Mouse (Mus musculus): ENCODE results near the gene Crk.

DNA sequence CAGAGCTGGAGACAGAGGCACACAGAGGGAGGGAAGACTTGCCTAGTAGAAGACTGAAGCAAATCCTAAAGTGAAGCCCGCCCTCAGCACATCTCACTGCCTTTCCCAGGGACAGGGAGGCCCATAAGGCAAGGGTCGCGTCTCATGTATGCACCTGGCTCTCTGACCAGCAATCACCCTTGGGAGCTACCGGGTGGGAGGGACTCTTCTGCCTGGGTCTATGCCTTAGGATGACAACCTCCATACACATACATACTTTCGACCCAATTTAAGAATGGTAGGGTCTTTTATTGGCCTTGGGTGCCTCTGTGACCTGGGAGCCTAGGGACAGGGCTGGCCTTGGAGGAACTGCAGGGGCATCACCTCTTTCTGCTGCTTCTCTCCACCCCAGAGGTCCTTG, 5.6 kb upstream of the Crk start:
- TF ChIP-seq RAD21 (IDR thresholded peaks at IDR 0.05; ENCODE audit: low read depth, low read length), result no peak
- TF ChIP-seq POLR2A (IDR thresholded peaks at IDR 0.05; ENCODE audit: low read depth, low read length), result no peak
- TF ChIP-seq GABPA (IDR thresholded peaks at IDR 0.05; ENCODE audit: insufficient replicate concordance, low read depth, low read length), result no peak
- TF ChIP-seq ETS1 (conservative IDR thresholded peaks at IDR 0.05; ENCODE audit: low read depth, low read length), result no peak
- no peak for TF ChIP-seq MEF2A (IDR thresholded peaks at IDR 0.05; ENCODE audit: borderline replicate concordance, low read depth, low read length)
- TF ChIP-seq HCFC1 (IDR thresholded peaks at IDR 0.05; ENCODE audit: low read depth, low read length), result no peak
- TF ChIP-seq CTCF (conservative IDR thresholded peaks at IDR 0.05 in 1 of 2, IDR thresholded peaks at IDR 0.05 in 1 of 2; ENCODE audit: low read depth in 2 of 2, low read length in 2 of 2), result no peak
- TF ChIP-seq MAX (IDR thresholded peaks at IDR 0.05; ENCODE audit: low read length), result no peak
- no peak for TF ChIP-seq USF1 (IDR thresholded peaks at IDR 0.05; ENCODE audit: low read depth, low read length)

Data from CH12.LX (cell line).